Mouse (Mus musculus) mesoderm, embryonic 11.5 days (tissue): ENCODE data around the gene Abhd4.

Experiments
- DNase-seq: peaks from one replicate; pipeline ENCODE4 v3.0.0-alpha.2; 2012; ENCODE audit warnings: low read depth, low spot score

The Abhd4 gene

GRCm38 (mm10) chr14:54253741-54254291 is at the start of gene Abhd4, which contains the start of gene Dad1:
Gene Abhd4, plus strand, starts transcription at chr14:54254188.
Gene Dad1, minus strand, starts transcription at chr14:54254104.
- DNase-seq: peak; percentile 97

- no peak for DNase-seq
Observed at GRCm38 (mm10) chr14:54204311-54204710, 49.7 kb upstream of the Abhd4 start.

- no peak for DNase-seq
Observed at GRCm38 (mm10) chr14:54204786-54205185, 49.2 kb upstream of the Abhd4 start.

- no peak for DNase-seq
Observed at GRCm38 (mm10) chr14:54205904-54206303, 48.1 kb upstream of the Abhd4 start.

GRCm38 (mm10) chr14:54206309-54206708 is 47.7 kb upstream of the Abhd4 start:
- DNase-seq: no peak

- no peak for DNase-seq
Observed at GRCm38 (mm10) chr14:54206750-54207550, 47.0 kb upstream of the Abhd4 start.

- DNase-seq: no peak
Observed at GRCm38 (mm10) chr14:54207924-54208323, 46.1 kb upstream of the Abhd4 start.

GRCm38 (mm10) chr14:54208741-54209140 is 45.2 kb upstream of the Abhd4 start:
- DNase-seq: no peak

GRCm38 (mm10) chr14:54209932-54210331 is 44.1 kb upstream of the Abhd4 start:
- no peak for DNase-seq

- no peak for DNase-seq
Observed at GRCm38 (mm10) chr14:54210401-54210800, 43.6 kb upstream of the Abhd4 start.

- DNase-seq: no peak
Observed at GRCm38 (mm10) chr14:54211199-54211598, 42.8 kb upstream of the Abhd4 start.

GRCm38 (mm10) chr14:54211755-54212154 is 42.2 kb upstream of the Abhd4 start:
- no peak for DNase-seq

GRCm38 (mm10) chr14:54213734-54214133 is 40.3 kb upstream of the Abhd4 start:
- DNase-seq: no peak

- no peak for DNase-seq
Observed at GRCm38 (mm10) chr14:54214477-54214876, 39.5 kb upstream of the Abhd4 start.

- no peak for DNase-seq
Observed at GRCm38 (mm10) chr14:54214901-54215300, 39.1 kb upstream of the Abhd4 start.

GRCm38 (mm10) chr14:54216126-54216525 is 37.9 kb upstream of the Abhd4 start:
- no peak for DNase-seq

- DNase-seq: no peak
Observed at GRCm38 (mm10) chr14:54218233-54218632, 35.8 kb upstream of the Abhd4 start.

- peak; percentile 42 for DNase-seq
Observed at GRCm38 (mm10) chr14:54218721-54219120, 35.3 kb upstream of the Abhd4 start.

- DNase-seq: no peak
Observed at GRCm38 (mm10) chr14:54219256-54219655, 34.7 kb upstream of the Abhd4 start.

GRCm38 (mm10) chr14:54219849-54220248 is 34.1 kb upstream of the Abhd4 start:
- no peak for DNase-seq

GRCm38 (mm10) chr14:54220726-54221494 is 33.1 kb upstream of the Abhd4 start:
- DNase-seq: no peak

- DNase-seq: no peak
Observed at GRCm38 (mm10) chr14:54221641-54222040, 32.3 kb upstream of the Abhd4 start.
